Mouse (Mus musculus) heart, embryonic 14.5 days (tissue): ENCODE results near the gene Cdk2ap2. TPM values are rescaled to one million over a fixed set of nuclear protein-coding genes. Genes with fewer than 3 reads are reported as not detected.
"Not testable (repeated sequence)": the region's sequence is repeated elsewhere in the genome, so short reads cannot be mapped to it uniquely, and the experiment has no call there.

Source experiments
- ATAC-seq: fragments of 200-750 bp; cut with Nextera tagmentation; 2 replicates; pipeline ENCODE4 v1.8.0; 2017; ENCODE audit warnings: low read depth, moderate TSS enrichment; ENCODE audit not compliant: insufficient number of reproducible peaks, insufficient read depth, low FRiP score
- H3K27ac ChIP-seq, 2 experiments: fragments of 200-500 bp in 1 of 2; fragments of 300-500 bp in 1 of 2; sonication (generic) in 1 of 2; replicated peaks in 1 of 2; 2 replicates each; pipeline ENCODE4 v1.5.1; 2012 to 2014; ENCODE audit warnings: low read depth in 2 of 2, low read length in 2 of 2, control low read depth in 1 of 2, mild to moderate bottlenecking in 1 of 2, mixed read lengths in 1 of 2; ENCODE audit not compliant: control insufficient read depth in 1 of 2, insufficient read depth in 1 of 2
- H3K27me3 ChIP-seq: fragments of 300-500 bp; sonication (generic); 2 replicates; pipeline ENCODE4 v1.6.1; 2014; ENCODE audit warnings: mild to moderate bottlenecking, low read length, control low read depth; ENCODE audit not compliant: control insufficient read depth, insufficient read depth
- H3K36me3 ChIP-seq: fragments of 300-500 bp; sonication (generic); 2 replicates; pipeline ENCODE4 v1.6.1; 2014; ENCODE audit warnings: mild to moderate bottlenecking, control low read depth, low read length, mixed read lengths; ENCODE audit not compliant: control insufficient read depth, insufficient read depth
- H3K4me1 ChIP-seq, 2 experiments: fragments of 200-500 bp in 1 of 2; fragments of 300-500 bp in 1 of 2; sonication (generic) in 1 of 2; 2 replicates each; pipeline ENCODE4 v1.6.1; 2012 to 2014; ENCODE audit warnings: low read length in 2 of 2, control low read depth in 1 of 2, mixed read lengths in 1 of 2; ENCODE audit not compliant: control insufficient read depth in 2 of 2, insufficient read depth in 2 of 2
- H3K4me2 ChIP-seq: fragments of 300-500 bp; sonication (generic); 2 replicates; pipeline ENCODE4 v1.6.1; 2014; ENCODE audit warnings: mild to moderate bottlenecking, low read length
- H3K4me3 ChIP-seq, 2 experiments: fragments of 200-500 bp in 1 of 2; fragments of 300-500 bp in 1 of 2; sonication (generic) in 1 of 2; 2 replicates each; pipeline ENCODE4 v1.5.1; 2012 to 2014; ENCODE audit warnings: low read length in 2 of 2, mild to moderate bottlenecking in 2 of 2, control low read depth in 1 of 2, low read depth in 1 of 2, moderate library complexity in 1 of 2; ENCODE audit not compliant: control insufficient read depth in 1 of 2, insufficient read depth in 1 of 2
- H3K9ac ChIP-seq: fragments of 300-500 bp; sonication (generic); 2 replicates; pipeline ENCODE4 v1.6.1; 2014; ENCODE audit warnings: mild to moderate bottlenecking, low read length
- H3K9me3 ChIP-seq: fragments of 300-500 bp; sonication (generic); 2 replicates; pipeline ENCODE4 v1.6.1; 2016; ENCODE audit warnings: low read length, control low read depth; ENCODE audit not compliant: control insufficient read depth
- WGBS: fragments of 180-500 bp; shearing (Covaris S2); extraction: QIAGEN DNeasy Blood & Tissue Kit; methylation state at CpG from one replicate; pipeline ENCODE4 v1.1.7; 2014; 5-methylcytosine and 5-hydroxymethylcytosine counted together
- polyA plus RNA-seq: library from polyadenylated mRNA; unstranded; fragments of >200 nt; fragmentation: Nextera tagmentation; extraction: Ambion mirVana; gene quantifications from 2 replicates; pipeline ENCODE4 v1.2.1, GENCODE M21; 2014

Cdk2ap2 gene
- 62.5 and 63.8 TPM in 2 replicates for polyA plus RNA-seq

DNA sequence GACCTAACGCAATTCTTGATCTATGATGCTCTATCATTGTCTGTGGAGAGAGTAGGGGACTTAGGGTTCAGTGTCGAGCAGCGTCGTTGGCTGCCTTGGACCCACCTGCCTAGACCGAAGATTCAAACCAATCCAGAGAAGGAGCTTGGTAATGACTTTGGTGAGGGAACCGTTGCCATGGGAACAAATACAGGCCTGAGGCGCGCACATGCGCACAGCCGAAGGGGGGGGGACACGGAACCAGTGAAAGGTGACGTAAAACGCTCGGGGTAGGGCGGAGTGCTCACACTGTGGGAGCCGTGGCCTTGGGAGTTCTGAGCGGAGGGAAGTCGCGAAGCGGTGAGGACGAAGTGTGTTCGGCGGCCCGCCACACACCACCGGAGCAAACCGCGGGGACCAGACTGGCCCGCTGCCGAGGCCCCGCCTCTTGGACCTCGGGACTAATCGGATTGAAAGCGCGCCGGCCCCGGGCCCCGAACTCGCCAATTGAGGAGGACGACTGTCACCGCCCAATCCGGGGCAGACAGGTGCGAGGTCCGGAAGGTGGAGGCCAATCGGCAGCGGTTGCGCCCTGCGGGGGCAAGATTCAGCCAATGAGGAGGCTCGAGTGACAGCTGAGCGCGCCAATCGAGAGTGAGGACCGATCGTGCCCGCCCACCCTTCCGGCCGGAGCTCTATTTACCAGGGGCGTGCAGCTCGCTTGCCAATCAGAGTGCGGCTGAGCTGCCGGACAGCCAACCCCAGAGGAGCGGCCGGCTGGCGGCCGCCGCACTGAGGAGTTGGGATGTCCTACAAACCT, at the start of gene Cdk2ap2:
TSS of gene Cdk2ap2 (plus strand) at position 541 of the 799 bp plus-strand sequence.
- H3K9ac ChIP-seq = peak within 1 kb of the TSS; percentile 72

GRCm38 (mm10) chr19:4047859-4048258, 49.1 kb upstream of the Cdk2ap2 start:
- H3K36me3 ChIP-seq = no peaks in the 10 kb centered on the region
- no peak overlapping the region for H3K4me2 ChIP-seq
- no peaks in the 10 kb centered on the region for H3K27me3 ChIP-seq
- no peak overlapping the region for H3K4me3 ChIP-seq
- H3K9ac ChIP-seq = no peak overlapping the region
- ATAC-seq = no peak
- 19% methylated on average over 4 of the region's 4 CpGs for WGBS
- H3K9me3 ChIP-seq = no peaks in the 10 kb centered on the region
- H3K27ac ChIP-seq = no peak overlapping the region
- H3K4me1 ChIP-seq = peaks cover 0 to 5% of the 10 kb centered on the region in 2 experiments; a peak in 1 of 4 replicates

More for the DNA sequence above, at the start of gene Cdk2ap2:
- Histone ChIP-seq H3K4me1 (peaks cover 16 to 28% of the 10 kb centered on the region in 2 experiments), H3K36me3 (no peaks in the 10 kb centered on the region), H3K4me2 (peak within 1 kb of the TSS; percentile 71), H3K27ac (peak within 1 kb of the TSS; percentile 47 to 79), H3K27me3 (peaks cover 11% of the 10 kb centered on the region; the same call in 1 of the 2 replicates), H3K4me3 (peak within 1 kb of the TSS; percentile 59 to 60), H3K9me3 (no peaks in the 10 kb centered on the region)
- WGBS = under 1% methylated on average over 64 of the region's 65 CpGs
- ATAC-seq = peak; percentile 89

- H3K4me2 ChIP-seq, H3K36me3 ChIP-seq, H3K4me3 ChIP-seq, H3K27me3 ChIP-seq, H3K4me1 ChIP-seq, H3K27ac ChIP-seq, ATAC-seq, H3K9ac ChIP-seq, H3K9me3 ChIP-seq: not testable (repeated sequence)
- WGBS = 84% methylated on average over 5 of the region's 5 CpGs
Measured at GRCm38 (mm10) chr19:4049069-4049468, 47.9 kb upstream of the Cdk2ap2 start.

DNA sequence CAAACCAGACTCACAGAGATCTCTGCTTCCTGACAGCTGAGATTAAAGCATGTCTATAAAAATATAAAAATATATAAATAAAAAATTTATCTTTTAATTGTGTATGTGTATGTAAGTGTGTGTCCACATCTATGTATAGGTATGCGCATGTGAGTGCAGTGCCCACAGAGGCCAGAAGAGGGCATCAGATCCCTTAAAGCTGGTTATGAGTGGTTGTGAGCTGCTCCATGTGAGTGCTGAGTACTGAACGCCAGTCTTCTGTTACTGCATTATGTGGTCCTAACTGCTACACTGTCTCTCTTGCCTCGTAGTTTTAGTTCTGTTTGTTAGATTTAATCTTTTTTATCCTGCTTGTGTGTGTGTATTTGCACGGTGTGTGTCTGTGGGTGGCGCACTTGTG, 46.0 kb upstream of the Cdk2ap2 start:
- 93% methylated on average over 5 of the region's 5 CpGs for WGBS
- H3K9ac ChIP-seq = no peak overlapping the region
- H3K4me3 ChIP-seq = no peak overlapping the region

GRCm38 (mm10) chr19:4051741-4052515, 45.1 kb upstream of the Cdk2ap2 start:
- H3K4me3 ChIP-seq = no peak overlapping the region
- H3K9ac ChIP-seq = no peak overlapping the region
- WGBS = 45% methylated on average over 10 of the region's 10 CpGs
- H3K9me3 ChIP-seq = no peaks in the 10 kb centered on the region
- H3K36me3 ChIP-seq = no peaks in the 10 kb centered on the region
- H3K4me2 ChIP-seq = no peak overlapping the region
- no peaks in the 10 kb centered on the region for H3K27me3 ChIP-seq
- H3K27ac ChIP-seq = no peak overlapping the region
- no peak; the same call in 1 of the 2 replicates for ATAC-seq
- H3K4me1 ChIP-seq = peaks cover 9 to 13% of the 10 kb centered on the region in 2 experiments; a peak in 3 of 4 replicates

More for the DNA sequence above, 46.0 kb upstream of the Cdk2ap2 start:
- no peak for ATAC-seq
- Histone ChIP-seq H3K4me1 (peaks cover under 1 to 8% of the 10 kb centered on the region in 2 experiments; a peak in 2 of 4 replicates), H3K27me3 (no peaks in the 10 kb centered on the region), H3K9me3 (no peaks in the 10 kb centered on the region), H3K4me2 (no peak overlapping the region), H3K27ac (no peak overlapping the region), H3K36me3 (no peaks in the 10 kb centered on the region)

DNA sequence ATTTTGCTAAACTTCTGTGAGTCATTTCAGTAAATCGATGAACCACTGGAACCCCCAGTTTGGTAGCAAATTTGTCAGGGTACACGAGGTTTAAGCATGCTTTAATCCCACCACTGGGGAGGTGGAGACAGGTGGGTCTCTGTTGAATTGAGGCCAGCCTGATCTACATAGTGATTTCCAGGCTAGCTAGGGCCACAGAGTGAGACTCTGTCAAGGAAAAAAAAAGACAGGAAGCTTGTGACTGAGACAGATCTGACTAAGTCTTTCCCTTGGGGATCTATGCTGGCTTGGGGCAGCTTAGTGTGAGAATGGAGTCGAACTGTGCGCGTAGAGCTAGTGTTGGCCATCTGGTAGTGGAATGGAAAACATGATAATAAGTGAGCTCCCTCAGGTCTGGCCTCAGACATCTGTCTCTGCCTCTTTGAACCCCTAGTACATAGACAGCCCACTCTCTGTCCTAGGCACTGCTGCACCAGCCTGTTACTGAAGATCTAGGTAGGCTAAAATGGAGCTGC, 44.4 kb upstream of the Cdk2ap2 start:
- Histone ChIP-seq H3K27ac (no peak overlapping the region), H3K4me1 (peaks cover 10 to 13% of the 10 kb centered on the region in 2 experiments; a peak in 3 of 4 replicates), H3K27me3 (no peaks in the 10 kb centered on the region), H3K9me3 (no peaks in the 10 kb centered on the region), H3K4me3 (no peak overlapping the region), H3K36me3 (no peaks in the 10 kb centered on the region), H3K4me2 (no peak overlapping the region), H3K9ac (no peak overlapping the region)
- WGBS = 68% methylated on average over 5 of the region's 5 CpGs
- ATAC-seq = no peak

GRCm38 (mm10) chr19:4054613-4055012, 42.4 kb upstream of the Cdk2ap2 start:
- Histone ChIP-seq H3K36me3 (no peaks in the 10 kb centered on the region), H3K9ac (no peak overlapping the region), H3K27me3 (no peaks in the 10 kb centered on the region), H3K4me2 (no peak overlapping the region), H3K4me3 (no peak overlapping the region), H3K9me3 (no peaks in the 10 kb centered on the region), H3K27ac (no peak overlapping the region), H3K4me1 (peaks cover 10 to 13% of the 10 kb centered on the region in 2 experiments)
- 80% methylated on average over 5 of the region's 5 CpGs for WGBS
- ATAC-seq = no peak
